Mouse (Mus musculus): ENCODE results near the gene Gm7073. TPM values are rescaled to one million over a fixed set of nuclear protein-coding genes. Genes with fewer than 3 reads are reported as not detected.

Gm7073 gene
- polyA plus RNA-seq, 1 experiment from 2014 or later = not detected

DNA sequence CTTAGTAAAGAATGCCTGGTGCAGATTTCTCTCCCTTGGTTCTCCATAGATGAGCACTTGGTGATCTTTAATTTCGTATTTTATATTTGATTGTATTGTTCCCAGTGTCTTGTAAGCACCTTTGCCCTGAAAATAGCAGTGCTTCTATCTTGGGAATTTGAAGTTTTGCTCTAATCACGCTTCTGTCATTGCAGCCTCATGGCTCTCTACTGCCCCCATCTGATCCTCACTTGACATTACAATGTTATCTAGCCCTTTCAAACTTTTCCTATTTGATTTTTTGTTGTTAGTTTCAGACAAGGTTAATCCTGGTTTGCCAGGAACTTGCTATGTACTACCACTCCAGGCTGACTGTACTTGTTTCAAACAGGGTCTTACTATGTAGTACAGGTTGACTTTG, 75.3 kb downstream of the Gm7073 start:
- no peak overlapping the region for H3K27ac ChIP-seq
- H3K36me3 ChIP-seq = no peaks in the 10 kb centered on the region
- H3K4me3 ChIP-seq (replicated peaks) = no peak overlapping the region
- no peak for ATAC-seq
- no peaks in the 10 kb centered on the region for H3K4me1 ChIP-seq (replicated peaks)
- no peaks in the 10 kb centered on the region for H3K27me3 ChIP-seq (replicated peaks)
- no peak overlapping the region for H3K4me2 ChIP-seq (replicated peaks)
- H3K9me3 ChIP-seq = no peaks in the 10 kb centered on the region
- WGBS = 21% methylated on average over 2 of the region's 2 CpGs
- no peak overlapping the region for H3K9ac ChIP-seq

DNA sequence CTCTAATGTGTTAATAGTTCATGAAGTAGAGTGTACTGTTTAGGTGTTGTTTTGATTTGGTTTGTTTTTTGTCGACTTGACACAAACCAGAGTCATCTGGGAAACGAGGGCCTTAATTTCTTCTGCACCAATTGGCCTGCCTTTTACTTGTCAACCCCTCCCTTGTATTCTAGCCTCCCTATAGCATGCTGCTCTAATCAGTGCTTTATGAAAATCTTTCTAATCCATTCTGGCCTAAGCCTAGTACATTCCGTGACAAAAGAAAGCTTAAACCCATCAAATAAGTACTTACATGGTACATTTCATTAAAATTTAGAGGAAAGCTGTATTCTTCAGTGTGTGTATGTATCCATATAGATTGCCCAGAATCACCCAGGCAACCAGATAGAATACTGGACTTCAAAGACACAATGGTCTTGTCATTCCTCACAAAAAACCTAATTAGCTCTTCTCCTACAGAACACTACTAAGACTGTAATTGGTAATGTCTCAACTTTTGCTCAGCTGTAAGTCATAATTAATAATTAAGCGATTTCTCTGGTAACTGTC, 124.4 kb downstream of the Gm7073 start:
- Histone ChIP-seq H3K4me3 (replicated peaks) (no peak overlapping the region), H3K4me2 (replicated peaks) (no peak overlapping the region), H3K36me3 (no peaks in the 10 kb centered on the region), H3K27ac (no peak overlapping the region), H3K9me3 (no peaks in the 10 kb centered on the region), H3K4me1 (replicated peaks) (no peaks in the 10 kb centered on the region), H3K27me3 (replicated peaks) (no peaks in the 10 kb centered on the region), H3K9ac (no peak overlapping the region)
- no peak for ATAC-seq
- WGBS = 60% methylated on average over 4 of the region's 4 CpGs

DNA sequence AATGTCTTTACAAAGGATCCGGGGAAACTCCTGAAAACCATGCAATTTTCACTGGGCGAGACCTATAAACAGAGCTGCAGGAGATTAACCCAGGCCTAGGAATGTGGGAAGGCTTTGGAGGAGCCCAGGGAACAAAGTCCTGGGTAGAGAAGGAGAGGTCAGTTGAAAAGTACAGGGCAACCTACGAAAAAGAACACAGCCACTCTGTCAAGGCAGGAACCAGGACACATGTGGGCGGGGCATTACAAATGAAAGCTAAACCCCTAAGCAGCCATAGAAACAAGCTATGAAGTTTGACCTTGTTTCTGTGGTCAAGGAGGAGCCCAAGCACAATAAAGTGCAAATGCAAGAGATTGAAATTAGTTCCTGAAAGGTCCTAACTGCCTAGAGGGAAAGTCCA, 133.4 kb downstream of the Gm7073 start:
- ATAC-seq = no peak
- 56% methylated on average over 4 of the region's 4 CpGs for WGBS

GRCm38 (mm10) chrX:60404668-60405044, 134.4 kb downstream of the Gm7073 start:
- ATAC-seq = peak; percentile 91
- peak overlapping the region; percentile 80 for H3K9ac ChIP-seq
- 14% methylated on average over 17 of the region's 17 CpGs for WGBS

More for the DNA sequence above, 133.4 kb downstream of the Gm7073 start:
- H3K4me3 ChIP-seq (replicated peaks) = no peak overlapping the region
- H3K9me3 ChIP-seq = no peaks in the 10 kb centered on the region
- no peaks in the 10 kb centered on the region for H3K27me3 ChIP-seq (replicated peaks)
- no peak overlapping the region for H3K9ac ChIP-seq
- no peak overlapping the region for H3K4me2 ChIP-seq (replicated peaks)
- H3K4me1 ChIP-seq (replicated peaks) = no peaks in the 10 kb centered on the region
- no peak overlapping the region for H3K27ac ChIP-seq
- no peaks in the 10 kb centered on the region for H3K36me3 ChIP-seq

DNA sequence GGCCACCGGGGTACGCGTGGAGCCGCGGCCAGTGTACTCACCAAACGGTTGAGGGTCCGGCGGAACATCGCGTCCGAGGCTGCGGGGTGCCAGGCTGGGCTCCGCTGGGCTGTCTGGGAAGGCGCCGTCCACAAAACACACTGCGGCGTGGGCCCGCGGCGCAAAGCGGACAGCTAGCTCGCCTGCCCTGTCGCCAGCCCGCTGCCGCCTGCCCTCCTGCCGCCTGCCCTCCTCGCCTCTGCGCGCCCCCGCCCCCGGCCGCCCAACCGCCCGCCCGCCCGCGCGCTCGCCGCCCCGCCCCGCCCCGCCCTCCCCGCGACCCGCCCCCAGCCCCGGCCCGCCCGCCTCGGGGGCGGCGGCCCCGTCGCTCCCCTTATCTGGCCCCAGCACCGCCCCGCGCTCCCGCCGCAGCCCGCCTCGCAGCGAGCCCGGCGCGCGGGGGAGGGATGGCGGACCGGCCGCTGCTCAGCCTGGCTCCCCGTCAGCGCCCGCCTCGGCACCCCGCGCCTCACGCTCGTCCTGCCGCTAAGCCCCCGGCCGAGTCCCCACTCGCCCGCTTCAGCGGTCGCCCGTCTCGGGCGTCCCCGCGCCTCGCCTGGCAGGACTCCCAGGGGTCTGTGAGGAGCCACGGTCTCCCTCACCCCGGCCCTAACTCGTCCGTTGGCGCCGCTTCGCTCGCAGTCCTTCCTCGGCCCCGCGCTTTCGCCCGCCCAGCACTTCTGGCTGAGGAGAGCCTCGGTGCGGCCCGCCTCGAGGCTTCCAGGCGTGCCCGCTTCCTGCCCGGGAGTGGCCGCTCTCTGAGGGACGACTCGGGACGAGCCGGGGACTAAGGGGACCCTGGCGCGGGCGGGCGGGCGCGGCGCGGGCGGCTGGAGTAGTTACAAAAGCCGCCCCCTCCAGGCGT, 135.0 kb downstream of the Gm7073 start:
- 17% methylated on average over 55 of the region's 126 CpGs for whole genome bisulfite sequencing

More at GRCm38 (mm10) chrX:60404668-60405044, 134.4 kb downstream of the Gm7073 start:
- peak overlapping the region; percentile 93 for H3K27ac ChIP-seq
- no peaks in the 10 kb centered on the region for H3K4me1 ChIP-seq (replicated peaks)
- no peaks in the 10 kb centered on the region for H3K36me3 ChIP-seq
- H3K4me2 ChIP-seq (replicated peaks) = peak overlapping the region; percentile 43
- H3K4me3 ChIP-seq (replicated peaks) = peak overlapping the region; percentile 59
- no peaks in the 10 kb centered on the region for H3K27me3 ChIP-seq (replicated peaks)
- H3K9me3 ChIP-seq = no peaks in the 10 kb centered on the region

GRCm38 (mm10) chrX:60403062-60403763, 135.8 kb downstream of the Gm7073 start:
- Histone ChIP-seq H3K4me3 (replicated peaks) (peak overlapping the region; percentile 59), H3K9ac (peak overlapping the region; percentile 55), H3K27me3 (replicated peaks) (no peaks in the 10 kb centered on the region), H3K9me3 (no peaks in the 10 kb centered on the region), H3K27ac (no peak overlapping the region), H3K4me2 (replicated peaks) (peak overlapping the region; percentile 67), H3K36me3 (no peaks in the 10 kb centered on the region), H3K4me1 (replicated peaks) (no peaks in the 10 kb centered on the region)
- ATAC-seq = peak; percentile 35; the same call in 1 of the 2 replicates
- WGBS = 20% methylated on average over 43 of the region's 46 CpGs

More for the DNA sequence above, 135.0 kb downstream of the Gm7073 start:
- Histone ChIP-seq H3K36me3 (no peaks in the 10 kb centered on the region), H3K4me1 (replicated peaks) (no peaks in the 10 kb centered on the region), H3K27ac (peak overlapping the region; percentile 93), H3K4me2 (replicated peaks) (peak overlapping the region; percentile 67), H3K9me3 (no peaks in the 10 kb centered on the region), H3K27me3 (replicated peaks) (no peaks in the 10 kb centered on the region), H3K4me3 (replicated peaks) (peak overlapping the region; percentile 59), H3K9ac (peak overlapping the region; percentile 80)
- peak; percentile 90 for ATAC-seq

DNA sequence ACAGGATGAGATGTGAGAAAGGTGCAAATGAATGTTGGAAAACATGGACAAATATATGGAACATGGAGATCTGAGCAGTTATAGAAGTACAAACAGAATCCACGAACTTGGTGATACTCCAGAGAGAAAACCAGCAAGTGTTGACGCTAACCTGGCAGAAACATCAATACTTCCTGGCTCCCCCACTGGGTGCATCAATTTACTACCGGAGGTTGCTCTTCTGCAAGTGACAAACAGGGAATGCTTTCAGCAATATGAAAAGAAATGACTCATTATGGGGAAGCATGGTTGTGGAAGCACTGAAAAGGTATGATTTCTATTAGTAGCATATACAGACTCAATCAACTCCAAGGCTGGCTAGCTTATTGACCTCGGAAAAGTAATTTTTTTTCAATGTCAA, 144.8 kb downstream of the Gm7073 start:
- no peak for ATAC-seq
- no peaks in the 10 kb centered on the region for H3K36me3 ChIP-seq
- H3K27me3 ChIP-seq (replicated peaks) = no peaks in the 10 kb centered on the region
- WGBS = 63% methylated on average over 4 of the region's 4 CpGs
- H3K4me3 ChIP-seq (replicated peaks) = no peak overlapping the region
- H3K27ac ChIP-seq = no peak overlapping the region
- no peak overlapping the region for H3K4me2 ChIP-seq (replicated peaks)
- no peak overlapping the region for H3K9ac ChIP-seq
- H3K4me1 ChIP-seq (replicated peaks) = no peaks in the 10 kb centered on the region
- no peaks in the 10 kb centered on the region for H3K9me3 ChIP-seq

GRCm38 (mm10) chrX:60386852-60387251, 152.2 kb downstream of the Gm7073 start:
- H3K27me3 ChIP-seq (replicated peaks) = no peaks in the 10 kb centered on the region
- H3K36me3 ChIP-seq = no peaks in the 10 kb centered on the region
- 89% methylated on average over 1 of the region's 1 CpGs for WGBS
- no peak overlapping the region for H3K27ac ChIP-seq
- H3K4me2 ChIP-seq (replicated peaks) = no peak overlapping the region
- no peaks in the 10 kb centered on the region for H3K9me3 ChIP-seq
- H3K9ac ChIP-seq = no peak overlapping the region
- ATAC-seq = no peak
- H3K4me3 ChIP-seq (replicated peaks) = no peak overlapping the region
- H3K4me1 ChIP-seq (replicated peaks) = no peaks in the 10 kb centered on the region

MicroRNA genes within 50 kb of the gene (microRNA counts, 519-probe panel; counts per million panel counts)
- 2,227 counts per million, percentile 55 among the panel's probes with 10 or more counts for microRNA mmu-miR-505

Other genes with a start within 250 kb of the Gm7073 start
- gene Atp11c, start 53.4 kb upstream of the Gm7073 start, polyA plus RNA-seq (2015; fragmentation: Nextera tagmentation; extraction: Ambion mirVana) = 4.7 and 5.7 TPM in 2 replicates

Measured in intestine, embryonic 15.5 days (tissue).